Comparison of ENCODE assay signal across 12 mouse cellular contexts in genomic region chr1:163344931-163345330, GRCm38 (mm10). TPM values are rescaled to one million over a fixed set of nuclear protein-coding genes. Genes with fewer than 3 reads are reported as not detected.
DNase-seq lines count a peak whose midpoint lies in the region; ATAC-seq and TF ChIP-seq lines count a peak whose summit lies in the region.
"Had no signal": no experiment of that assay in that cellular context is flagged by ENCODE, and none has a peak within 500 bp of the region (broad histone marks: within the 10 kb centered on the region; RNA-seq: fewer than 3 reads in every experiment).

No protein-coding gene starts in this region.

- no peak overlapping the region for H3K27ac ChIP-seq in forebrain, postnatal 0 days (ENCODE audit: low read depth, low read length)
- H3K27ac ChIP-seq in forebrain, embryonic 13.5 days, result no peak overlapping the region
- H3K27ac ChIP-seq: heart, embryonic 13.5 days; liver, embryonic 13.5 days had no signal

- WGBS in forebrain, postnatal 0 days, result 24% methylated on average over 1 of the region's 1 CpGs
- WGBS in forebrain, embryonic 13.5 days, result 14% methylated on average over 1 of the region's 1 CpGs
- WGBS in lung, adult 2 months, result 30% methylated on average over 1 of the region's 1 CpGs

- ATAC-seq in forebrain, postnatal 0 days, result no peak
- no peak for ATAC-seq in forebrain, embryonic 13.5 days

- no peaks in the 10 kb centered on the region; the same call in 1 of the 2 replicates for H3K4me1 ChIP-seq in forebrain, postnatal 0 days (ENCODE audit: insufficient read depth)
- no peaks in the 10 kb centered on the region; the same call in 1 of the 2 replicates for H3K4me1 ChIP-seq in forebrain, embryonic 13.5 days
- H3K4me1 ChIP-seq in lung, adult 2 months (ENCODE audit: control insufficient read depth, insufficient read depth, low read length), result no peaks in the 10 kb centered on the region
- H3K4me1 ChIP-seq: heart, embryonic 13.5 days; liver, embryonic 13.5 days had no signal

- no peak for DNase-seq in forebrain, postnatal 0 days
- no peak for DNase-seq in lung, adult 2 months
- DNase-seq in lung, postnatal 14 days, result no peak
- peak; percentile 47 for DNase-seq in NIH3T3 (ENCODE audit: low read depth)
- DNase-seq in retina, postnatal 1 day, result peak; percentile 12
- no peak for DNase-seq in frontal cortex, postnatal 10 days (ENCODE audit: low spot score in 2 of 2)
- DNase-seq in c-Kit-positive CD71-positive TER-119-positive erythroid progenitor cells, embryonic 14.5 days (ENCODE audit: low spot score), result no peak
- DNase-seq: kidney, postnatal 14 days; liver, embryonic 13.5 days had no signal

- H3K9me3 ChIP-seq in forebrain, postnatal 0 days (ENCODE audit: low read length), result no peaks in the 10 kb centered on the region
- no peaks in the 10 kb centered on the region for H3K9me3 ChIP-seq in forebrain, embryonic 13.5 days (replicated peaks)
- H3K9me3 ChIP-seq: heart, embryonic 13.5 days; liver, embryonic 13.5 days had no signal

- H3K4me3 ChIP-seq in forebrain, postnatal 0 days (ENCODE audit: low read depth, low read length), result no peak overlapping the region
- H3K4me3 ChIP-seq in forebrain, embryonic 13.5 days, result no peak overlapping the region
- H3K4me3 ChIP-seq in lung, adult 2 months (replicated peaks; ENCODE audit: extremely low read depth, low read depth, low read length), result no peak overlapping the region
- H3K4me3 ChIP-seq: erythroblast, embryonic 14.5 days; heart, embryonic 13.5 days; liver, embryonic 13.5 days had no signal

- no peak overlapping the region for H3K9ac ChIP-seq in forebrain, postnatal 0 days
- H3K9ac ChIP-seq in forebrain, embryonic 13.5 days, result no peak overlapping the region
- H3K9ac ChIP-seq: heart, embryonic 13.5 days; liver, embryonic 13.5 days had no signal

- peak; percentile 34; the same call in 1 of the 2 replicates for TF ChIP-seq CTCF in forebrain, postnatal 0 days (IDR thresholded peaks at IDR 0.05; ENCODE audit: low read depth)
- TF ChIP-seq CTCF in lung, adult 2 months (IDR thresholded peaks at IDR 0.05; ENCODE audit: insufficient read depth, low read length), result peak; percentile 39; the same call in 1 of the 2 replicates

- no peak for TF ChIP-seq POLR2A in lung, adult 2 months (IDR thresholded peaks at IDR 0.05; ENCODE audit: borderline replicate concordance, extremely low read depth, low read depth, low read length)

- no peaks in the 10 kb centered on the region for H3K36me3 ChIP-seq in forebrain, postnatal 0 days (ENCODE audit: insufficient read depth)
- H3K36me3 ChIP-seq in forebrain, embryonic 13.5 days (ENCODE audit: poor library complexity, severe bottlenecking), result no peaks in the 10 kb centered on the region
- H3K36me3 ChIP-seq: heart, embryonic 13.5 days; liver, embryonic 13.5 days had no signal

- H3K4me2 ChIP-seq in forebrain, postnatal 0 days (ENCODE audit: low read depth), result no peak overlapping the region
- no peak overlapping the region for H3K4me2 ChIP-seq in forebrain, embryonic 13.5 days
- H3K4me2 ChIP-seq: heart, embryonic 13.5 days; liver, embryonic 13.5 days had no signal

- no peaks in the 10 kb centered on the region for H3K27me3 ChIP-seq in forebrain, postnatal 0 days (ENCODE audit: insufficient read depth, low read length)
- no peaks in the 10 kb centered on the region for H3K27me3 ChIP-seq in forebrain, embryonic 13.5 days
- H3K27me3 ChIP-seq: heart, embryonic 13.5 days; liver, embryonic 13.5 days had no signal

RNA-seq across cellular contexts. Expression of gene Prrx1, which starts 31.4 kb away (rescaled TPM):
- total RNA-seq in forebrain, postnatal 0 days (2014; rRNA removed), result 4.3 and 7.3 TPM in 2 replicates
- 3.3 and 4.0 TPM in 2 replicates for polyA plus RNA-seq in forebrain, postnatal 0 days (2015; fragmentation: Nextera tagmentation; extraction: Ambion mirVana)
- polyA plus RNA-seq in forebrain, embryonic 13.5 days (2015; fragmentation: Nextera tagmentation; extraction: Ambion mirVana), result 8.6 and 9.1 TPM in 2 replicates
- 2.9 and 6.4 TPM in 2 replicates for polyA plus RNA-seq in lung, adult 2 months (2012; rRNA removed)
- polyA plus RNA-seq: erythroblast, embryonic 14.5 days had no signal

RNA-seq across cellular contexts. Expression of gene Gorab, which starts 58.5 kb away (rescaled TPM):
- 16.6 and 18.6 TPM in 2 replicates for total RNA-seq in forebrain, postnatal 0 days (2014; rRNA removed)
- polyA plus RNA-seq in forebrain, postnatal 0 days (2015; fragmentation: Nextera tagmentation; extraction: Ambion mirVana), result 15.8 and 15.9 TPM in 2 replicates
- 25.2 and 28.9 TPM in 2 replicates for polyA plus RNA-seq in forebrain, embryonic 13.5 days (2015; fragmentation: Nextera tagmentation; extraction: Ambion mirVana)
- polyA plus RNA-seq in lung, adult 2 months (2012; rRNA removed), result 1.1 and 2.1 TPM in 2 replicates

Comparison
In these comparisons a context has a peak if more than half of its experiments do, and no peak if none do; other contexts are left out.
1. DNase-seq: peak in NIH3T3 (single experiment) and retina, postnatal 1 day (single experiment); none in forebrain, postnatal 0 days (single experiment), lung, adult 2 months (single experiment), lung, postnatal 14 days (single experiment), frontal cortex, postnatal 10 days (0 of 2) and c-Kit-positive CD71-positive TER-119-positive erythroid progenitor cells, embryonic 14.5 days (single experiment).